Mouse (Mus musculus) midbrain, embryonic 15.5 days (tissue): ENCODE measurements around the gene Mus81. TPM values are rescaled to one million over a fixed set of nuclear protein-coding genes. Genes with fewer than 3 reads are reported as not detected.

Experiments
- ATAC-seq: fragments of 200-750 bp; cut with Nextera tagmentation; replicated peaks from 2 replicates; pipeline ENCODE4 v1.8.0; 2017; ENCODE audit warnings: moderate TSS enrichment
- H3K27ac ChIP-seq: fragments of 300-500 bp; sonication (generic); 2 replicates; pipeline ENCODE4 v1.5.1; 2015; ENCODE audit warnings: mild to moderate bottlenecking, inconsistent platforms
- H3K27me3 ChIP-seq: fragments of 300-500 bp; sonication (generic); replicated peaks from 2 replicates; pipeline ENCODE4 v1.6.1; 2015; ENCODE audit warnings: inconsistent platforms
- H3K36me3 ChIP-seq: fragments of 300-500 bp; sonication (generic); replicated peaks from 2 replicates; pipeline ENCODE4 v1.6.1; 2015; ENCODE audit warnings: inconsistent platforms
- H3K4me1 ChIP-seq: fragments of 300-500 bp; sonication (generic); 2 replicates; pipeline ENCODE4 v1.6.1; 2015; ENCODE audit warnings: inconsistent platforms
- H3K4me2 ChIP-seq: fragments of 300-500 bp; sonication (generic); 2 replicates; pipeline ENCODE4 v1.6.1; 2015; ENCODE audit warnings: inconsistent platforms, mild to moderate bottlenecking, moderate library complexity
- H3K4me3 ChIP-seq: fragments of 300-500 bp; sonication (generic); 2 replicates; pipeline ENCODE4 v1.5.1; 2015; ENCODE audit warnings: mild to moderate bottlenecking, inconsistent platforms
- H3K9ac ChIP-seq: fragments of 300-500 bp; sonication (generic); 2 replicates; pipeline ENCODE4 v1.6.1; 2015; ENCODE audit warnings: mild to moderate bottlenecking, inconsistent platforms
- H3K9me3 ChIP-seq: fragments of 300-500 bp; sonication (generic); 2 replicates; pipeline ENCODE4 v1.6.1; 2016; ENCODE audit warnings: inconsistent platforms
- WGBS: fragments of 180-500 bp; shearing (Covaris S2); methylation state at CpG from one replicate; pipeline ENCODE4 v1.1.7; 2015; ENCODE audit warnings: mixed read lengths; 5-methylcytosine and 5-hydroxymethylcytosine counted together
- polyA plus RNA-seq: library from polyadenylated mRNA; unstranded; fragments of >200 nt; fragmentation: Nextera tagmentation; extraction: Ambion mirVana; gene quantifications from 2 replicates; pipeline ENCODE4 v1.2.1, GENCODE M21; 2015

Mus81 gene
- polyA plus RNA-seq, result 54.3 and 60.2 TPM in 2 replicates

- Histone ChIP-seq H3K36me3 (peaks cover 10% of the 10 kb centered on the region), H3K27ac (peak within 1 kb of the TSS; percentile 96), H3K4me1 (peaks cover 49% of the 10 kb centered on the region), H3K9ac (peak within 1 kb of the TSS; percentile 66), H3K27me3 (no peaks in the 10 kb centered on the region), H3K4me2 (peak within 1 kb of the TSS; percentile 83), H3K4me3 (peak within 1 kb of the TSS; percentile 62), H3K9me3 (no peaks in the 10 kb centered on the region)
- WGBS, result under 1% methylated on average over 39 of the region's 39 CpGs
- peak; percentile 58 for ATAC-seq
Observed at GRCm38 (mm10) chr19:5487768-5488550, at the start of gene Mus81. Mus81 (minus strand) TSS chr19:5488402.

DNA sequence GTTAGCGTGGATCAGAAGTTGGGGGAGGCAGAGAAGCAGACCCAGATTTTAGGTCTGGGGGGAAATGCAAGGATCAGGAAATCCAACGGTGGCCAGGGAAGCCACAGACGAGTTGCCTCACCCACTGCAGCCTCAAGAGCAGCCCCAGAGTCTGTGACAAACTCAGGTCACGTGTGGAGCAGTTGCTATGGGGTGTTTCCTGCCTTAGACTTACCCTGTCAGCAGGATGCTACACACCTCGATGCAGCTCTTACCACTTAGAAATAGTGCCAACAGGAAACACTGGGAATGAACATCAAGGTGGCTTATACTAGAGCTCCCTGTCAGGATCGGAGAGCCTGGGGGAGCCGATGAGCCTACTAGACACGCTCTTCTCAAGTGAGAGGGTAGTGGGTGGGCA lies 44.3 kb upstream of the Mus81 start:
- H3K36me3 ChIP-seq, result no peaks in the 10 kb centered on the region
- no peaks in the 10 kb centered on the region for H3K27me3 ChIP-seq
- no peak for ATAC-seq
- H3K4me1 ChIP-seq, result peaks cover 15% of the 10 kb centered on the region
- H3K9ac ChIP-seq, result no peak overlapping the region
- 76% methylated on average over 8 of the region's 8 CpGs for WGBS
- no peak overlapping the region for H3K27ac ChIP-seq
- H3K4me2 ChIP-seq, result no peak overlapping the region
- H3K4me3 ChIP-seq, result no peak overlapping the region
- H3K9me3 ChIP-seq, result no peaks in the 10 kb centered on the region

DNA sequence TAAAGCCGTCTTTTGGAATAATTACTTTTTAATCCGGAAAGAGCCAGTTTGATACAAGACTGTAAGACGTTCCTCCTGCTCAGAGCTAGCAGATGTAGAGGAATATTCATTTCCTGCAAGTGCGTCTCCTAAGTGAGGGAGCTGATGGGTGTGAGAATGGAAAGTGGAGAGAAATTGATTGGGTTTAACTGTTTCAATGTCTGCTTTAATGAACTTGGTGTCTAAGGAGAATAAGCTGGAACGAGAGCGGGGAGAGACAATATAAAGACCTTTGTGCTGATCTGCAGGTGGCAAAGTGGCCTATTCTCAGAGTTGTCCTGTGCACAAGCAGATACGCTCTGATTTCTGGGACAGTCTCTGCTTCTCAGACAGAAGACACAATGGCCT lies 41.9 kb upstream of the Mus81 start:
- no peak for ATAC-seq
- peaks cover 15% of the 10 kb centered on the region for H3K4me1 ChIP-seq
- no peaks in the 10 kb centered on the region for H3K9me3 ChIP-seq
- peak overlapping the region; percentile 38; the same call in 1 of the 2 replicates for H3K4me2 ChIP-seq
- H3K27ac ChIP-seq, result 0 out of 2 replicates have a peak overlapping the region, but pooled peaks have one; percentile 54
- H3K9ac ChIP-seq, result no peak overlapping the region; the same call in 1 of the 2 replicates
- no peaks in the 10 kb centered on the region for H3K27me3 ChIP-seq
- no peak overlapping the region for H3K4me3 ChIP-seq
- no peaks in the 10 kb centered on the region for H3K36me3 ChIP-seq
- 17% methylated on average over 7 of the region's 7 CpGs for WGBS

DNA sequence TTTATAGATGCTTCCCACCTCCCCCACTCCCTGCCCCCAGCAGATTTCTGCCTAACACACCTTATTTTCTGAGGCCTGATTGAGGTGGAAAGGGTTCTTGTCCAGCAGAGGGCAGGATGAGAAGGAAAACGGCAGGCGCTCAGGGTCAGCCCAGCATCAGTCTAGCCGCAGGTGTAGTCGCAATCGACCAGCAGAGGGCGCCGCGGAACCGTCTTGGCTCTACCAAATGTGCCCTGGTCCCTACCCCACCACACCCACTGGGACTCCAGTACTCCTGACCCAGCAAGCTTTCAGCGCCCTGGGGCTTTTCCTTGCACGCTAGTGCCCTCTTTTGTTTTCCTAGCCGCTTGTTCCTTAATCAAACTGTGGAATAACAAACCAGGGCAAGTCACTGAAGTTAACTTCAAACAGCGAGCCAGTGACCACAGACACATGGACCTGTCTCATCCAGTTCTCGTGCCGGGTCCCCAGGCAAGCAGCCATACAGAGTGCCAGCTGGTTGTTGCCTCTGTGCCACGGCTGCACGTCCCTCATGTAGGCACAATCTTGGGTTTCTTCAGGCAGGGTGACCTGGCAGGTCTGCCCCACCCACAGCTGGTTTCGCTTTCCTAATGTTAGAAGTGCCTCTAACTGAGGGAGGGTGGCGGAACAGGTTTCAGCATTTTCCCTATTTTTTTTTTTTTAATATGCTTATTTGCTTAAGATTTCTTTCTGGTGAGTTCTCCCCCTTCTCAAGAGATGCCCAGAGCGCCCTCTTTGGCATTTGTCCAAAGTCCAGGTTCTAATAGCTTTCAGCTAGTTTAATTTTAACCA lies 41.3 kb upstream of the Mus81 start:
- peak; percentile 75; the same call in 1 of the 2 replicates for ATAC-seq
- no peaks in the 10 kb centered on the region for H3K27me3 ChIP-seq
- WGBS, result 11% methylated on average over 20 of the region's 20 CpGs
- H3K9ac ChIP-seq, result no peak overlapping the region
- no peak overlapping the region for H3K4me3 ChIP-seq
- peaks cover 15% of the 10 kb centered on the region for H3K4me1 ChIP-seq
- H3K36me3 ChIP-seq, result no peaks in the 10 kb centered on the region
- peak overlapping the region; percentile 38 for H3K4me2 ChIP-seq
- H3K9me3 ChIP-seq, result no peaks in the 10 kb centered on the region
- peak overlapping the region; percentile 54; the same call in 1 of the 2 replicates for H3K27ac ChIP-seq

DNA sequence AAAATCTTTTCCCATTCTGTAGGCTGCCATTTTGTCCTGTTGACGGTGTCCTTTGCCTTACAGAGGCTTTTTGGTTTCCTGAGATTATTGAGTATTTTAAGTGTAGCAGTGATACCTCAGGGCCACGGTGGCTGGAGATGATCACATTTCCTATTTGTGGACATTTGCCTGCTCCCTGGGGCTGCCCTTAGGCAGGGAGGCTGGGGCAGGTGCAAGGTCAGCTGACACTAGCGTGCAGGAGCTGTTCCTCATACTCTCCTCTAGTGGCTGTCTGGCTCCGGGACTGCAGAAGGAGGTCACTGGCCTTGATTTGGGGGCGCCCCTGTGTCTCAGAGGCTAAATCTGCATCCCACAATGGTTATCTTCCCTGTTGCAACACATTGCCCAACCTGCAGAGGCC lies 37.0 kb upstream of the Mus81 start:
- no peaks in the 10 kb centered on the region for H3K27me3 ChIP-seq
- no peak for ATAC-seq
- no peaks in the 10 kb centered on the region for H3K9me3 ChIP-seq
- H3K27ac ChIP-seq, result no peak overlapping the region
- WGBS, result 72% methylated on average over 5 of the region's 5 CpGs
- no peak overlapping the region for H3K9ac ChIP-seq
- H3K4me1 ChIP-seq, result peaks cover 9% of the 10 kb centered on the region
- no peaks in the 10 kb centered on the region for H3K36me3 ChIP-seq
- H3K4me3 ChIP-seq, result no peak overlapping the region
- H3K4me2 ChIP-seq, result no peak overlapping the region

DNA sequence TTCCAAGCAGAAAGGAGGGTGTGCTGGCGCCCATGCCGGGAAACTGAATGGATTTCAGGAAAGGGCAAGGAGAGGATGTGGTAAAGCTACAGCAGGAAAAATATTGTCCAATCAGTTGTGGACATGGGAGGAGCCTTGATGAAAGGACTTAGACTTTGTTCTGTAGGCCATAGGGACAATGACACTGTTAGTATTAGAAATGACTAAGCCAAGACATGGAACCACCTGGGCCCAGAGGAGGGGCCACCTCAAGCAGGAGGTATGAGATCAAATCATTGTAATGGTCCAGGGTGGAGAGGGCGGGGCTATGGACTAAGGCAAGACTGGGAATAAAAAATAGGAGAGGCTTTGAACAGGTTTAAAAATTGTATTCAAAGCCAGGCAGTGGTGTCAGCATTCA lies 30.5 kb upstream of the Mus81 start:
- WGBS, result 88% methylated on average over 3 of the region's 3 CpGs
- H3K27ac ChIP-seq, result no peak overlapping the region
- no peak overlapping the region for H3K9ac ChIP-seq
- H3K36me3 ChIP-seq, result no peaks in the 10 kb centered on the region
- H3K9me3 ChIP-seq, result no peaks in the 10 kb centered on the region
- no peak overlapping the region for H3K4me3 ChIP-seq
- H3K4me1 ChIP-seq, result no peaks in the 10 kb centered on the region
- ATAC-seq, result no peak
- H3K4me2 ChIP-seq, result no peak overlapping the region
- no peaks in the 10 kb centered on the region for H3K27me3 ChIP-seq

DNA sequence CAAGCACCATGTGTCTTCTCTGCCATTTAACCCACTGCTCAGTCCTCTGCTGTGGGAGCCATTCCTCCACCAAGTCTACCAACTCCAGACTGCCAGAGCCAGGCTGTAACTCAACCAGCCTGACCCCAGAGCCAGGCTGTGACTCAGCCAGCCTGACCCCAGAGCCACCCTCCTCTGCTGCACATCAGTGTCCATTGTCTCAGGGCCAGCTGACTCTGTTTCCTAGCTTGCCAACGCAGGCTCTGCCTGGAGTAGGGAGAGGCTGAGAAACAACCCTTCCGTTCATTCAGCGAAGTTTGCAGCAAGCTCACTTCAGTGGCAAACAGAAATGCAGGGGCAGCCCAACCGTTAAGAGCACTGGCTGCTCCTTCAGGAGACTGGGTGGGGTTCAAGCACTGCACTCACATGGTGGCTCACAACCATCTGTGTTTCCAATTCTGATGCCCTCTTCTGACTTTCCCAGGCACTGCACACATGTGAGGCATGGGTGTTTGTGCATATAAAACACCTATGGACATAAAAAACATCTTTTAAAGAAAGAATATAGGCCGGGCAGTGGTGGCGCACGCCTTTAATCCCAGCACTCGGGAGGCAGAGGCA lies 28.8 kb upstream of the Mus81 start:
- H3K27ac ChIP-seq, result no peak overlapping the region
- H3K4me3 ChIP-seq, result no peak overlapping the region
- no peak overlapping the region for H3K9ac ChIP-seq
- no peaks in the 10 kb centered on the region for H3K27me3 ChIP-seq
- no peak overlapping the region for H3K4me2 ChIP-seq
- 82% methylated on average over 8 of the region's 8 CpGs for WGBS
- H3K4me1 ChIP-seq, result 0 out of 2 replicates have a peak, but pooled peaks cover 6% of the 10 kb centered on the region
- no peaks in the 10 kb centered on the region for H3K36me3 ChIP-seq
- no peaks in the 10 kb centered on the region for H3K9me3 ChIP-seq
- ATAC-seq, result no peak

DNA sequence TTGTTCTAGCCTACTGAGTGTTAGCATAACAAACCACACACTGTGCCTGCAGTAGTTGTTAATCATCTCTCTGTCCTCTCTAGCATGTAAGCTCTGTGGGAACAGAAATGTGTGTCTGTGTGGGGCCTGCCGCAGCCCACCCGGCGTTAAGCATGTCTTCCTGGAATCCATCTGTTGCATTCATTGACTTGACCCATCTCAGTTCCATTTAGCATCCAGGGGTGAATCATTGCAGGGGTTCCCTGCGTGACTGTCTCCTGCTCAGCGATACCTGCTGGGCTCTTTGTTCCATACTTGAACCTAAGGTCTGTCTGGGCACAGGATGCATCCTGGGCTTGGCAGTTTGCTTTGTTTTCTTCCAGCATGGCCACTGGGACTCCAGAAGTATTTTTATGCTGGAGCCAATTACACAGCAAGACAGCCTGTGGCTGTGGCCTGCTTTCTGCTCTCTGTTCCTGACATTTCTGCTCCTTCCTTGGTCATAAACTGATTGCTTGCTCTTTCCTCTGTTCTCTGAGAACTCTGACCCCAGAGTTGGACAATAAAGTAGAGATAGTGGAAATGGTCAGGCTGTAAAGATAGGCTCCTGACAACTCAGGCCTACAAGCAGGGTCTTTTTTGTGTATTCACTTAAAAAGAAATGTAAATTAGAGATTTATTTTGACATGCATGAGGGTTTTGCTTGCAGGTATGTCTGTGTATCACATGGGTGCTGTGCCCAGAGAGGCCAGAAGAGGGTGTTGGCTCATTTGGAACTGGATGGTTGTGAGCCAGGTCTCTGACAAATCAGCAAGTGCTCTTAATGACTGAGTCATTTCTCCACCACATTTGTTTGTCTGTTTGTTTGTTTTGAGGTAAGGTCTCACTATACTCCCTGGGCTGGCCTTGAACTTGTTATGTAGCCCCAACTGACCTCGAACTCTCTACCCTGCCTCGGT lies 27.9 kb upstream of the Mus81 start:
- H3K4me1 ChIP-seq, result peaks cover 8% of the 10 kb centered on the region
- no peak overlapping the region for H3K4me3 ChIP-seq
- no peak overlapping the region for H3K9ac ChIP-seq
- no peaks in the 10 kb centered on the region for H3K36me3 ChIP-seq
- H3K27me3 ChIP-seq, result no peaks in the 10 kb centered on the region
- ATAC-seq, result no peak
- WGBS, result 78% methylated on average over 7 of the region's 7 CpGs
- no peak overlapping the region for H3K4me2 ChIP-seq
- H3K9me3 ChIP-seq, result no peaks in the 10 kb centered on the region
- no peak overlapping the region for H3K27ac ChIP-seq

GRCm38 (mm10) chr19:5513005-5513349 lies 24.8 kb upstream of the Mus81 start:
- ATAC-seq, result no peak
- Histone ChIP-seq H3K36me3 (no peaks in the 10 kb centered on the region), H3K4me2 (no peak overlapping the region), H3K9me3 (no peaks in the 10 kb centered on the region), H3K27ac (no peak overlapping the region), H3K4me1 (peaks cover 23% of the 10 kb centered on the region), H3K27me3 (no peaks in the 10 kb centered on the region), H3K4me3 (no peak overlapping the region), H3K9ac (no peak overlapping the region)
- 90% methylated on average over 3 of the region's 3 CpGs for WGBS

DNA sequence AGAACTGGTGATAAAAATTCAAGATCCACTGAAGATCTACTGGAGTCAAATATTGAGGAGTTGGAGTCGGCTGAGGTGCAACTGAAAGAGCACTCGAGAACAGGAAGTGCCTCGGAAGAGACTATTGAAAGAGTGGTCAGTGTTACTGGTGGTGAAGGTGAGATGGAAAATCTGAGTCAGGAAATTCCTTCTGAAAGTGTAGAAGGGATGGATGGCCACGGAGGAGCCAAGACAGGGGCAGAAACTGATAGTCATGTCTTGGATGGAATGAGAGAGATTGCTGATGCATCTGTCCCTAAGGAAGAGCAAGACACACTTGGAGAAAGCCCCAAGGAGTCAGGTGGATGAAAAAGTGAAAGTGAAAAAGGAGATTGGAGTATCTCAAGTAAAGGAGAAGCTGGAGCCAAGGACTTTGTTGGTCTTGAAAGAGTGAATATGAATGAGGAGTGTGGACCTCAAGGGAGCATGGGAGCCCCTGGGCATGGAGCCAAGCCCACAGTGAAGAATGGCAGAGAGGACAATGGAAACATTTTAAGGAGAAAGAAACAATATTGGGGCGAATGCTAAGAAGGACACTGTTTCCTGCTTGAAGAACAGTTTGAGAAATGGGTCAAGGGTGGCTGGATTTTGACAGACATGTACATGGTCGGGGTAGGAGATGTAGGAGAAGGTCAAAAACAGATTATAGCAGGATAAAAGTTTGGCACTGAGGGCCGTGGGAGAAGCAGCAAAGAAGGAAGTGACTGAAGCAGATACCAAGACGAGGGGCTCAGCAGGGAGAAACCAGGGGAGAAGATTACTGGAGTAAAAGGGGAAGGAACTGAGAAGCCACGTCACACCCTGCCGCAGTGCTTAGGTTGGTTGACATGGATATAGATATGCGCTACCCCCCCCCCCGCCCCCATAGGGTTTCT lies 24.1 kb upstream of the Mus81 start:
- no peak for ATAC-seq
- no peaks in the 10 kb centered on the region for H3K27me3 ChIP-seq
- H3K9ac ChIP-seq, result no peak overlapping the region
- H3K36me3 ChIP-seq, result no peaks in the 10 kb centered on the region
- no peaks in the 10 kb centered on the region for H3K9me3 ChIP-seq
- 82% methylated on average over 12 of the region's 12 CpGs for WGBS
- H3K4me2 ChIP-seq, result 0 out of 2 replicates have a peak overlapping the region, but pooled peaks have one; percentile 3
- peaks cover 23% of the 10 kb centered on the region for H3K4me1 ChIP-seq
- no peak overlapping the region for H3K27ac ChIP-seq
- H3K4me3 ChIP-seq, result no peak overlapping the region
